Mouse (Mus musculus): ENCODE data around the gene Gse1. TPM values are rescaled to one million over a fixed set of nuclear protein-coding genes. Genes with fewer than 3 reads are reported as not detected.

Gene Gse1
- total RNA-seq, 1 experiment = 21.4 TPM

- Histone ChIP-seq H3K4me1 (ENCODE audit: control insufficient read depth in 2 of 2, insufficient read depth in 2 of 2, low read length in 2 of 2, poor library complexity in 1 of 2) (peaks cover 0 to 14% of the 10 kb centered on the region in 2 experiments; a peak in 2 of 4 replicates), H3K36me3 (ENCODE audit: control insufficient read depth, insufficient read depth, low read length, poor library complexity, severe bottlenecking) (no peaks in the 10 kb centered on the region), H3K9me3 (ENCODE audit: control insufficient read depth, insufficient read depth, low read depth, low read length) (no peaks in the 10 kb centered on the region), H3K4me3 (ENCODE audit: insufficient read depth in 1 of 2, low read depth in 1 of 2, low read length in 2 of 2, poor library complexity in 1 of 2, severe bottlenecking in 1 of 2) (peak overlapping the region in 1 of 2 experiments; percentile 27; a peak in 2 of 4 replicates), H3K9ac (ENCODE audit: insufficient read depth, low read depth, low read length, poor library complexity, severe bottlenecking) (peak overlapping the region; percentile 40; the same call in 1 of the 2 replicates), H3K27ac (ENCODE audit: insufficient read depth, low read depth, low read length, poor library complexity, severe bottlenecking) (no peak overlapping the region)
- no peak for DNase-seq (ENCODE audit: low read depth, low spot score)
- TF ChIP-seq MAFK (IDR thresholded peaks at IDR 0.05; ENCODE audit: insufficient read depth, low read depth, low read length) = no peak
- in situ Hi-C loops (cut with MboI; ENCODE audit: low sequenced_read_pairs in 2 of 2, unreplicated experiment in 2 of 2) = no loop called here
Measured at GRCm38 (mm10) chr8:120598579-120598978, 370.3 kb downstream of the Gse1 start.

GRCm38 (mm10) chr8:120599504-120599903 lies 371.2 kb downstream of the Gse1 start:
- H3K4me3 ChIP-seq (ENCODE audit: insufficient read depth in 1 of 2, low read depth in 1 of 2, low read length in 2 of 2, poor library complexity in 1 of 2, severe bottlenecking in 1 of 2) = no peak overlapping the region
- in situ Hi-C loops (cut with MboI; ENCODE audit: low sequenced_read_pairs in 2 of 2, unreplicated experiment in 2 of 2) = no loop called here
- no peak overlapping the region for H3K9ac ChIP-seq (ENCODE audit: insufficient read depth, low read depth, low read length, poor library complexity, severe bottlenecking)
- peak; percentile 50; the same call in 1 of the 2 replicates for TF ChIP-seq ZC3H11A (IDR thresholded peaks at IDR 0.05; ENCODE audit: borderline replicate concordance, low read depth, low read length)
- no peak for TF ChIP-seq ZNF384 (IDR thresholded peaks at IDR 0.05; ENCODE audit: low read depth, low read length)
- no peak for TF ChIP-seq HCFC1 (IDR thresholded peaks at IDR 0.05; ENCODE audit: borderline replicate concordance, insufficient read depth, low read length)
- no peak overlapping the region for H3K27ac ChIP-seq (ENCODE audit: insufficient read depth, low read depth, low read length, poor library complexity, severe bottlenecking)
- peaks cover 0 to 14% of the 10 kb centered on the region in 2 experiments; a peak in 2 of 4 replicates for H3K4me1 ChIP-seq (ENCODE audit: control insufficient read depth in 2 of 2, insufficient read depth in 2 of 2, low read length in 2 of 2, poor library complexity in 1 of 2)
- H3K9me3 ChIP-seq (ENCODE audit: control insufficient read depth, insufficient read depth, low read depth, low read length) = no peaks in the 10 kb centered on the region
- no peaks in the 10 kb centered on the region for H3K36me3 ChIP-seq (ENCODE audit: control insufficient read depth, insufficient read depth, low read length, poor library complexity, severe bottlenecking)
- peak; percentile 61 for DNase-seq (ENCODE audit: low read depth, low spot score)

GRCm38 (mm10) chr8:120602672-120603071 lies 374.4 kb downstream of the Gse1 start:
- no peak for TF ChIP-seq CHD2 (IDR thresholded peaks at IDR 0.05; ENCODE audit: low read depth, low read length)
- TF ChIP-seq ZNF384 (IDR thresholded peaks at IDR 0.05; ENCODE audit: low read depth, low read length) = no peak
- no peak for TF ChIP-seq ZC3H11A (IDR thresholded peaks at IDR 0.05; ENCODE audit: borderline replicate concordance, low read depth, low read length)
- TF ChIP-seq MAFK (IDR thresholded peaks at IDR 0.05; ENCODE audit: insufficient read depth, low read depth, low read length) = no peak
- TF ChIP-seq HCFC1 (IDR thresholded peaks at IDR 0.05; ENCODE audit: borderline replicate concordance, insufficient read depth, low read length) = no peak
- no peaks in the 10 kb centered on the region for H3K36me3 ChIP-seq (ENCODE audit: control insufficient read depth, insufficient read depth, low read length, poor library complexity, severe bottlenecking)
- H3K4me3 ChIP-seq (ENCODE audit: insufficient read depth in 1 of 2, low read depth in 1 of 2, low read length in 2 of 2, poor library complexity in 1 of 2, severe bottlenecking in 1 of 2) = no peak overlapping the region
- peaks cover under 1 to 18% of the 10 kb centered on the region in 2 experiments; a peak in 2 of 4 replicates for H3K4me1 ChIP-seq (ENCODE audit: control insufficient read depth in 2 of 2, insufficient read depth in 2 of 2, low read length in 2 of 2, poor library complexity in 1 of 2)
- in situ Hi-C loops (cut with MboI; ENCODE audit: low sequenced_read_pairs in 2 of 2, unreplicated experiment in 2 of 2) = no loop called here
- H3K9me3 ChIP-seq (ENCODE audit: control insufficient read depth, insufficient read depth, low read depth, low read length) = no peaks in the 10 kb centered on the region
- DNase-seq (ENCODE audit: low read depth, low spot score) = peak; percentile 73
- peak overlapping the region; percentile 18; the same call in 1 of the 2 replicates for H3K27ac ChIP-seq (ENCODE audit: insufficient read depth, low read depth, low read length, poor library complexity, severe bottlenecking)
- no peak overlapping the region for H3K9ac ChIP-seq (ENCODE audit: insufficient read depth, low read depth, low read length, poor library complexity, severe bottlenecking)

- Histone ChIP-seq H3K9ac (ENCODE audit: insufficient read depth, low read depth, low read length, poor library complexity, severe bottlenecking) (no peak overlapping the region), H3K27ac (ENCODE audit: insufficient read depth, low read depth, low read length, poor library complexity, severe bottlenecking) (no peak overlapping the region), H3K36me3 (ENCODE audit: control insufficient read depth, insufficient read depth, low read length, poor library complexity, severe bottlenecking) (no peaks in the 10 kb centered on the region; the same call in 1 of the 2 replicates), H3K4me3 (ENCODE audit: insufficient read depth in 1 of 2, low read depth in 1 of 2, low read length in 2 of 2, poor library complexity in 1 of 2, severe bottlenecking in 1 of 2) (no peak overlapping the region), H3K4me1 (ENCODE audit: control insufficient read depth in 2 of 2, insufficient read depth in 2 of 2, low read length in 2 of 2, poor library complexity in 1 of 2) (peaks cover 2 to 11% of the 10 kb centered on the region in 2 experiments; a peak in 2 of 4 replicates), H3K9me3 (ENCODE audit: control insufficient read depth, insufficient read depth, low read depth, low read length) (no peaks in the 10 kb centered on the region)
- TF ChIP-seq MAFK (IDR thresholded peaks at IDR 0.05; ENCODE audit: insufficient read depth, low read depth, low read length) (no peak), CHD2 (IDR thresholded peaks at IDR 0.05; ENCODE audit: low read depth, low read length) (no peak), ZC3H11A (IDR thresholded peaks at IDR 0.05; ENCODE audit: borderline replicate concordance, low read depth, low read length) (no peak), HCFC1 (IDR thresholded peaks at IDR 0.05; ENCODE audit: borderline replicate concordance, insufficient read depth, low read length) (no peak), ZNF384 (IDR thresholded peaks at IDR 0.05; ENCODE audit: low read depth, low read length) (no peak)
- in situ Hi-C loops (cut with MboI; ENCODE audit: low sequenced_read_pairs in 2 of 2, unreplicated experiment in 2 of 2) = no loop called here
- DNase-seq (ENCODE audit: low read depth, low spot score) = no peak
Measured at GRCm38 (mm10) chr8:120607460-120607859, 379.2 kb downstream of the Gse1 start.

- DNase-seq (ENCODE audit: low read depth, low spot score) = peak; percentile 73
- no peaks in the 10 kb centered on the region for H3K9me3 ChIP-seq (ENCODE audit: control insufficient read depth, insufficient read depth, low read depth, low read length)
- no peak overlapping the region for H3K27ac ChIP-seq (ENCODE audit: insufficient read depth, low read depth, low read length, poor library complexity, severe bottlenecking)
- TF ChIP-seq HCFC1 (IDR thresholded peaks at IDR 0.05; ENCODE audit: borderline replicate concordance, insufficient read depth, low read length) (no peak), ZNF384 (IDR thresholded peaks at IDR 0.05; ENCODE audit: low read depth, low read length) (no peak), ZC3H11A (IDR thresholded peaks at IDR 0.05; ENCODE audit: borderline replicate concordance, low read depth, low read length) (0 out of 2 replicates have a peak, but pooled peaks have one; percentile 12), MAFK (IDR thresholded peaks at IDR 0.05; ENCODE audit: insufficient read depth, low read depth, low read length) (no peak), CHD2 (IDR thresholded peaks at IDR 0.05; ENCODE audit: low read depth, low read length) (no peak)
- H3K36me3 ChIP-seq (ENCODE audit: control insufficient read depth, insufficient read depth, low read length, poor library complexity, severe bottlenecking) = no peaks in the 10 kb centered on the region; the same call in 1 of the 2 replicates
- H3K4me1 ChIP-seq (ENCODE audit: control insufficient read depth in 2 of 2, insufficient read depth in 2 of 2, low read length in 2 of 2, poor library complexity in 1 of 2) = peaks cover 2 to 8% of the 10 kb centered on the region in 2 experiments; a peak in 1 of 4 replicates
- in situ Hi-C loops (cut with MboI; ENCODE audit: low sequenced_read_pairs in 2 of 2, unreplicated experiment in 2 of 2) = no loop called here
- no peak overlapping the region for H3K4me3 ChIP-seq (ENCODE audit: insufficient read depth in 1 of 2, low read depth in 1 of 2, low read length in 2 of 2, poor library complexity in 1 of 2, severe bottlenecking in 1 of 2)
- no peak overlapping the region for H3K9ac ChIP-seq (ENCODE audit: insufficient read depth, low read depth, low read length, poor library complexity, severe bottlenecking)
Measured at GRCm38 (mm10) chr8:120607885-120608284, 379.6 kb downstream of the Gse1 start.
